ENCODE assay signal across 8 mouse cellular contexts in genomic region chr4:33587666-33588065, GRCm38 (mm10).
A peak's percentile ranks its signal among the peaks of the same experiment; 100 is the strongest.
DNase-seq lines count a peak whose midpoint lies in the region; ATAC-seq and TF ChIP-seq lines count a peak whose summit lies in the region.
"Had no signal": no experiment of that assay in that cellular context is flagged by ENCODE, and none has a peak within 500 bp of the region (broad histone marks: within the 10 kb centered on the region; RNA-seq: fewer than 3 reads in every experiment).

No protein-coding gene starts in this region.

- TF ChIP-seq CTCF in gastrocnemius, adult 2 months (IDR thresholded peaks at IDR 0.05) = no peak

- no peak for DNase-seq in liver
- peak; percentile 91 for DNase-seq in brain, adult 2 months (ENCODE audit: low read depth, low spot score)
- peak; percentile 62 for DNase-seq in gastrocnemius, adult 2 months
- no peak for DNase-seq in ovary, adult 18-20 months (ENCODE audit: low spot score)
- DNase-seq in thymus, postnatal 25 days = no peak

- 0 out of 2 replicates have a peak, but pooled peaks cover 8% of the 10 kb centered on the region for H3K27me3 ChIP-seq in liver, embryonic 12.5 days (replicated peaks)
- no peaks in the 10 kb centered on the region for H3K27me3 ChIP-seq in hindbrain, embryonic 13.5 days
- H3K27me3 ChIP-seq: limb, embryonic 15.5 days had no signal

- H3K9me3 ChIP-seq in liver, embryonic 12.5 days (replicated peaks) = no peaks in the 10 kb centered on the region
- peaks cover 4% of the 10 kb centered on the region for H3K9me3 ChIP-seq in hindbrain, embryonic 13.5 days
- H3K9me3 ChIP-seq: limb, embryonic 15.5 days had no signal

- H3K4me3 ChIP-seq in liver, embryonic 12.5 days = no peak overlapping the region
- peak overlapping the region; percentile 61 for H3K4me3 ChIP-seq in gastrocnemius, adult 2 months
- no peak overlapping the region for H3K4me3 ChIP-seq in hindbrain, embryonic 13.5 days

- no peak overlapping the region for H3K9ac ChIP-seq in liver, embryonic 12.5 days
- H3K9ac ChIP-seq in hindbrain, embryonic 13.5 days = no peak overlapping the region
- H3K9ac ChIP-seq: limb, embryonic 15.5 days had no signal

- H3K36me3 ChIP-seq in liver, embryonic 12.5 days = no peaks in the 10 kb centered on the region
- no peaks in the 10 kb centered on the region for H3K36me3 ChIP-seq in hindbrain, embryonic 13.5 days
- H3K36me3 ChIP-seq: limb, embryonic 15.5 days had no signal

- peak overlapping the region; percentile 52 for H3K4me2 ChIP-seq in liver, embryonic 12.5 days
- no peak overlapping the region for H3K4me2 ChIP-seq in hindbrain, embryonic 13.5 days

- 40% methylated on average over 11 of the region's 11 CpGs for WGBS in liver, embryonic 12.5 days (ENCODE audit: insufficient replicate concordance)
- 70% methylated on average over 11 of the region's 11 CpGs for WGBS in hindbrain, embryonic 13.5 days

- H3K27ac ChIP-seq in liver, embryonic 12.5 days = no peak overlapping the region
- H3K27ac ChIP-seq in gastrocnemius, adult 2 months = peak overlapping the region; percentile 72
- H3K27ac ChIP-seq in hindbrain, embryonic 13.5 days = no peak overlapping the region

- H3K4me1 ChIP-seq in liver, embryonic 12.5 days = peaks cover 17% of the 10 kb centered on the region
- H3K4me1 ChIP-seq in hindbrain, embryonic 13.5 days (replicated peaks) = peaks cover 39% of the 10 kb centered on the region

- intact Hi-C loops in gastrocnemius, adult 2 months (cut with DNase I) = loop anchor here (5.0 to 10.0 kb wide), 2 partner anchors 55 to 173 kb away; no protein-coding TSS in a partner anchor

- peak; percentile 44; the same call in 1 of the 2 replicates for ATAC-seq in liver, embryonic 12.5 days
- peak; percentile 36; the same call in 1 of the 2 replicates for ATAC-seq in hindbrain, embryonic 13.5 days (ENCODE audit: low FRiP score)

Comparison
In these comparisons a context has a peak if more than half of its experiments do, and no peak if none do; other contexts are left out.
1. DNase-seq: peak in brain, adult 2 months (single experiment) and gastrocnemius, adult 2 months (single experiment); none in liver (single experiment), ovary, adult 18-20 months (single experiment) and thymus, postnatal 25 days (single experiment).